Mouse (Mus musculus) embryonic facial prominence, embryonic 12.5 days (tissue): ENCODE measurements around the gene Kifc3. TPM values are rescaled to one million over a fixed set of nuclear protein-coding genes. Genes with fewer than 3 reads are reported as not detected.

ENCODE experiments used
- ATAC-seq: fragments of 200-750 bp; cut with Nextera tagmentation; 2 replicates; pipeline ENCODE4 v1.8.0; 2017; ENCODE audit not compliant: insufficient number of reproducible peaks, insufficient read depth, low FRiP score, low TSS enrichment
- H3K27ac ChIP-seq: fragments of 300-500 bp; sonication (generic); 2 replicates; pipeline ENCODE4 v1.5.1; 2016; ENCODE audit warnings: mild to moderate bottlenecking
- H3K27me3 ChIP-seq: fragments of 300-500 bp; sonication (generic); 2 replicates; pipeline ENCODE4 v1.6.1; 2016; ENCODE audit warnings: mild to moderate bottlenecking, moderate library complexity
- H3K36me3 ChIP-seq: fragments of 300-500 bp; sonication (generic); 2 replicates; pipeline ENCODE4 v1.6.1; 2016; ENCODE audit warnings: mild to moderate bottlenecking
- H3K4me1 ChIP-seq: fragments of 300-500 bp; sonication (generic); 2 replicates; pipeline ENCODE4 v1.6.1; 2016
- H3K4me2 ChIP-seq: fragments of 300-500 bp; sonication (generic); replicated peaks from 2 replicates; pipeline ENCODE4 v1.6.1; 2016; ENCODE audit warnings: mild to moderate bottlenecking, moderate library complexity
- H3K4me3 ChIP-seq: fragments of 300-500 bp; sonication (generic); 2 replicates; pipeline ENCODE4 v1.5.1; 2016; ENCODE audit warnings: mild to moderate bottlenecking
- H3K9ac ChIP-seq: fragments of 300-500 bp; sonication (generic); 2 replicates; pipeline ENCODE4 v1.6.1; 2016; ENCODE audit warnings: mild to moderate bottlenecking, moderate library complexity
- H3K9me3 ChIP-seq: fragments of 300-500 bp; sonication (generic); 2 replicates; pipeline ENCODE4 v1.6.1; 2016; ENCODE audit warnings: mild to moderate bottlenecking, moderate library complexity
- WGBS: fragments of 180-500 bp; shearing (Covaris S2); methylation state at CpG from one replicate; pipeline ENCODE4 v1.1.7; 2016; 5-methylcytosine and 5-hydroxymethylcytosine counted together
- polyA plus RNA-seq: library from polyadenylated mRNA; unstranded; fragments of >200 nt; fragmentation: Nextera tagmentation; extraction: Ambion mirVana; gene quantifications from 2 replicates; pipeline ENCODE4 v1.2.1, GENCODE M21; 2016

Kifc3 gene
- polyA plus RNA-seq, 1 experiment from 2014 or later = 11.7 TPM

- Histone ChIP-seq H3K27me3 (no peaks in the 10 kb centered on the region), H3K4me2 (no peak overlapping the region)
- 83% methylated on average over 6 of the region's 6 CpGs for WGBS
Observed at GRCm38 (mm10) chr8:95058661-95059060, 144.0 kb downstream of the Kifc3 start.

GRCm38 (mm10) chr8:95056414-95056813 lies 146.2 kb downstream of the Kifc3 start:
- WGBS = 83% methylated on average over 5 of the region's 5 CpGs
- ATAC-seq = no peak

More at GRCm38 (mm10) chr8:95058661-95059060, 144.0 kb downstream of the Kifc3 start:
- Histone ChIP-seq H3K4me3 (no peak overlapping the region), H3K9me3 (no peaks in the 10 kb centered on the region), H3K36me3 (no peaks in the 10 kb centered on the region), H3K27ac (no peak overlapping the region), H3K9ac (no peak overlapping the region), H3K4me1 (no peaks in the 10 kb centered on the region)
- ATAC-seq = no peak

DNA sequence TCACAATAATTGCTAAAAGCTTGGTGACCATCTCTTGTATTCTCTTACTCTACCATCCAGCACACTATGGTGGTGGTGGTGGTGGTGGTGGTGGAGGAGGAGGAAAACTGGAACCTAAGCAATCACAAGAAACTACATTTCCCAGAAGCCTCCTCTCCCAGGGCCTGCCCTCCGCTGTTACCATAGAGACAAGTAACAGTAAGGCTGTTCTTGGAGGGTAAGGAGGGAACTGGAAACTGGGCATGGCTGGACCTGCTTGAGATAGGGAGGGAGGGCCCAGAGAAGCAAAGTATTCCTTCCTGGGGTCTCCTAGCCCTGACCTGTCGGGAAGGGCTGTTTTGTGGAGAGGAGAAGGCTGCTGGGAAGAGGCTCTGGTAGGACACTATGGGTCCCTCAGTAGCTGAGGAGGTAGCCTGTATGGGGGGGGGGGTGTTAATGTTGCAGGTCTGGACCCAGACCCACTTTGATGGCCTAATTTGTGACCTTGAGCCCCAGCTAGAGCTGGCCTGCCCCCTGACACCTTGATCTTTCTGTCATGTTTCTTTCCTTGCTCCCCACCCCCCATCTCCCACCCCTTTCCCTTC lies 147.6 kb downstream of the Kifc3 start, which contains the start of gene Drc7:
TSS of gene Drc7 (plus strand) at position 177 of the 584 bp plus-strand sequence.
- Histone ChIP-seq H3K27me3 (no peaks in the 10 kb centered on the region), H3K27ac (no peak within 1 kb of the TSS), H3K4me3 (no peak within 1 kb of the TSS), H3K36me3 (no peaks in the 10 kb centered on the region), H3K4me2 (no peak within 1 kb of the TSS), H3K9me3 (no peaks in the 10 kb centered on the region), H3K9ac (no peak within 1 kb of the TSS), H3K4me1 (no peaks in the 10 kb centered on the region)
- ATAC-seq = no peak
- WGBS = 15% methylated on average over 2 of the region's 2 CpGs

More at GRCm38 (mm10) chr8:95056414-95056813, 146.2 kb downstream of the Kifc3 start:
- H3K9ac ChIP-seq = no peak overlapping the region
- no peaks in the 10 kb centered on the region for H3K27me3 ChIP-seq
- H3K4me3 ChIP-seq = no peak overlapping the region
- no peaks in the 10 kb centered on the region for H3K4me1 ChIP-seq
- H3K27ac ChIP-seq = no peak overlapping the region
- H3K36me3 ChIP-seq = no peaks in the 10 kb centered on the region
- H3K4me2 ChIP-seq = no peak overlapping the region
- H3K9me3 ChIP-seq = no peaks in the 10 kb centered on the region

- WGBS = 59% methylated on average over 6 of the region's 6 CpGs
- H3K4me3 ChIP-seq = no peak overlapping the region
- no peaks in the 10 kb centered on the region for H3K9me3 ChIP-seq
- H3K4me2 ChIP-seq = no peak overlapping the region
- H3K9ac ChIP-seq = no peak overlapping the region
- H3K27me3 ChIP-seq = no peaks in the 10 kb centered on the region
- ATAC-seq = no peak
- H3K4me1 ChIP-seq = no peaks in the 10 kb centered on the region
- no peak overlapping the region for H3K27ac ChIP-seq
- H3K36me3 ChIP-seq = no peaks in the 10 kb centered on the region
Observed at GRCm38 (mm10) chr8:95054438-95054837, 148.2 kb downstream of the Kifc3 start.

Other genes starting within 250 kb of the Kifc3 start
- 22.3 and 28.2 TPM in 2 replicates for gene Adgrg1, start 228.1 kb downstream of the Kifc3 start, polyA plus RNA-seq
- 2.9 and 3.9 TPM in 2 replicates for gene Adgrg3, start 185.1 kb downstream of the Kifc3 start, polyA plus RNA-seq
- 0.17 TPM in 1 of 2 replicates, not detected in the other for gene Drc7, start 147.7 kb downstream of the Kifc3 start, polyA plus RNA-seq
- gene Katnb1, start 121.6 kb downstream of the Kifc3 start, polyA plus RNA-seq = 28.9 and 30.9 TPM in 2 replicates
- gene Cngb1, start 103.8 kb upstream of the Kifc3 start, polyA plus RNA-seq = 0.13 and 0.17 TPM in 2 replicates
- gene Tepp, start 107.8 kb upstream of the Kifc3 start, polyA plus RNA-seq = 0.99 TPM in 1 of 2 replicates, not detected in the other
- gene Zfp319, start 129.1 kb upstream of the Kifc3 start, polyA plus RNA-seq = 14.2 and 14.4 TPM in 2 replicates
- gene Usb1, start 129.5 kb upstream of the Kifc3 start, polyA plus RNA-seq = 44.8 and 48.2 TPM in 2 replicates
- gene Mmp15, start 149.5 kb upstream of the Kifc3 start, polyA plus RNA-seq = 17.6 and 17.9 TPM in 2 replicates
- gene Cfap20, start 232.1 kb upstream of the Kifc3 start, polyA plus RNA-seq = 148 and 152 TPM in 2 replicates